Mouse (Mus musculus) embryo, embryonic 11.5 days (tissue): ENCODE measurements around the gene Olfr1373.
"Not testable (repeated sequence)": the region's sequence is repeated elsewhere in the genome, so short reads cannot be mapped to it uniquely, and the experiment has no call there.

ENCODE experiments used
- DNase-seq: peaks from one replicate; pipeline ENCODE4 v3.0.0-alpha.2; 2012; ENCODE audit warnings: low read depth, low spot score

The Olfr1373 gene

DNA sequence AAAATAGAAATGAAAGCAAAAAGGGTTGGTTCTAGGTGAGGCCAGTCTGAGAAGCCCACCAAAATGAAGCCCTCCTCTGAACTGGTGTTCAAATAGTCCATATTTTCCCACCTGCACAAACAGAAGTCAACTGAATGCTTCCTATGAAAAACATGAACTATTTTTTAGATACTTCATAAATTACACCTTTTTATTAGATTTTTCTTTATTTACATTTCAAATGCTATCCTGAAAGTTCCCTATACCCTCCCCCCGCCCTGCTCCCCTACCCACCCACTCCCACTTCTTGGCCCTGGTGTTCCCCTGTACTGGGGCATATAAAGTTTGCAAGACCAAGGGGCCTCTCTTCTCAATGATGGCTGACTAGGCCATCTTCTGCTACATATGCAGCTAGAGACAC lies at the start of gene Olfr1373:
Gene Olfr1373 (minus strand): TSS at position 101 of the 400 bp plus-strand sequence.
- DNase-seq, result not testable (repeated sequence)

DNA sequence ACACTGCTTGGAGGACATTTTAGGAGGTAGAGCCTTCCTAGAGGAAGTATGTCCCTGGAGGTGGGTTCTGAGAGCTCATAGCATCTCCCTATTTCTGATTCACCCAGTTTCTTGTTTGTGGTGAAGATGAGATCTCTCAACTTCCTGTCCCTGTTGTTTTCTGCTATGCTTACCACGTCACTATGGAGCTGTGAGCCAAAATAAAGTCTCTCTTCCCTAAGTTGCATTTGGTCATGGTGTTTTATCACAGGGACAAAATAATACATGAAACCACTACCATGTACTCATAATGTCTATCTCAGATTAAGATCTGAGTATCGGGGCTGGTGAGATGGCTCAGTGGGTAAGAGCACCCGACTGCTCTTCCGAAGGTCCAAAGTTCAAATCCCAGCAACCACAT lies 35.3 kb upstream of the Olfr1373 start:
- not testable (repeated sequence) for DNase-seq

DNA sequence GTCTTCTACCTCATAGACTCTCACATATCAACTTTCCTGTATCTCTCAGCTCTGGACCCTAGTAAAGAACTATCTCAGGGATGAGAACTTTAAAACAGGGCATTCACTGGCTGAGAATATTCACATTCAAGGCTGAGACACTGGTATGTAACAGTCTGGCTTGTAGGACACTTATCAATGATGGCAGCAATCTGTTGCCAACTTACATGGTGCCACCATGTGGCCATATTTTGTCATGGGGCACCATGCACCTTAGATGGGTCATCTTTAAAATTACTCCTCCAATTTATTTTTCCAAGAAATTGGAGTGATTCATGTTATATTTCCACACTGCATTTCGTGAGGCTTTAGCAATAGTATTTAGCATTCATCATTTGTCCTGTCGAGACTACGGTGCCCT lies 34.6 kb upstream of the Olfr1373 start:
- DNase-seq, result not testable (repeated sequence)

DNA sequence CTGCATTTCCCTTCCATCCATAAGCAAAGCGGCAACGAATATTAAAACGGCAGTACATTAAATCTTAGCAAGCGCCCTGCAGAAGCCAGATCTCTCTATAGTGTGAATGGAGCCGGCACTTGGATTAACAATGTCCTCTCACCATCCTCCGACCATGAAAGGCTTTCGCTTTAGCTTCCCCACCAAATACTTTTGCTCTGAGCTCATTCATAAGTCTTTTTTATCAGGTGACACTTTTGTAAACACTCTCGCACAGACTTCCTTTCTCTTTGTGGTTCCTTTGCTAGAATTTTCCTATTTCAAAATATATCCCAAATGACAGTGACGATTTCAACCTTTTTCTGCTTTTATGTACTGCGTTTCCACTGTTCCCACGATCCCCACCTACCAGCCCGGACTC lies 23.1 kb upstream of the Olfr1373 start:
- no peak for DNase-seq

DNA sequence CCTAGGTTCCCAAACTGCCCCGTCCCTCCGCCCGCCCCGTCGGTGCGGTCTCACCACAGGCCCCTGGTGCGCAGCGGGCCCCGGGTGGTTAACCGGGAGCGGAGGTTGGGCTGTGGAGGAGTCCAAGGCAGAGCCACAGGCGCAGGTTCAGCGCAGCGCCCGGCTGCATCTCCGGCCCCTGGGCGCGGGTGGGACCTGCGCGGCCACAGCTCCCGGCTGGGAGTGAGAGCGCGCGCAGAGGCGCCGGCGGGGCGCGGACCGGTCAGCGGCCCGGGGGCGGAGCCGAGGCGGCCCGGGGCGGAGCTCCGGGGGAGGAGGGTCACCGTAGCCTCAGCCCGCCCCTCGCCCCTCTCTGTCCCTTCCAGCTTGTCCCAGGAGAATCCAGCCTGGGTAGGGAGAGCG lies 22.6 kb upstream of the Olfr1373 start:
- not testable (repeated sequence) for DNase-seq

DNA sequence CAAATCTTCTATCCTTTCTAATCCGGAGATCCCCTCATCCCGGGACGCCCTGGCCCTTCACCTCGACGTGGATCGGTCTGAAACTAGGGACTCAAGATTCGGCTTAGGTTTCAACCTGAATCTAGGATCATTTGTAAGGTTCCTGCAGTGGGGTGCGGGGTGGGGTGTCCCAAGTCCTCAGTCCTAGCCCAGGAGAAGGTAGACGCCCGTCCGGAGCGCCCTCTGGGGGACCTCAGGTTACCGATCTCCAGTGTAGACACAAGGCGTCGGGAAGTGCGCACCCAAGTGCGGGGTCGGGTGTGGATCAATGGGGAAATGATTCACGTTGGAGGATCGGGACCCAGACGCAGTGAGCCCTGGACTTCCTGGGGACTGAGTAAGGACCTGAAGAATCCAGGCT lies 21.8 kb upstream of the Olfr1373 start:
- DNase-seq, result no peak

DNA sequence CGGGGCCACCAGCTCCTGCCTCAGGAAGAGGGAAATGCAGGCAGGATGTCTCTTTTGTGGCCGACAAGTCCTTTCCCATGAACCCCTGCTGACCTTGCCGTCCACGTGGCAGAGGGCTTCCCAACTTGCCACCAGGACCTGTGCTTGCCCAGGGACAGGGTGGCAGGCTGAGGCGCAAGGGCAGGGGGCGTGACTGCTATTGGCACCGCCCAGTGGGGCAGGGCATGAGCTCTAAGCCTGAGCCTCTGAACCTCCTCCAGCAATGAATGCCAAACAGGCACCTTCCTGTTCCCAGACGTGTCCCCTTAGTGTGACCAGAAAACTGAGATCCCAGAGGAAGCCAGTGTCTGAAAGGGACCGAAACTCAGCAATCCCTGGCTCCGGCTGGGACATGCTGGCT lies 18.6 kb upstream of the Olfr1373 start:
- DNase-seq, result no peak

DNA sequence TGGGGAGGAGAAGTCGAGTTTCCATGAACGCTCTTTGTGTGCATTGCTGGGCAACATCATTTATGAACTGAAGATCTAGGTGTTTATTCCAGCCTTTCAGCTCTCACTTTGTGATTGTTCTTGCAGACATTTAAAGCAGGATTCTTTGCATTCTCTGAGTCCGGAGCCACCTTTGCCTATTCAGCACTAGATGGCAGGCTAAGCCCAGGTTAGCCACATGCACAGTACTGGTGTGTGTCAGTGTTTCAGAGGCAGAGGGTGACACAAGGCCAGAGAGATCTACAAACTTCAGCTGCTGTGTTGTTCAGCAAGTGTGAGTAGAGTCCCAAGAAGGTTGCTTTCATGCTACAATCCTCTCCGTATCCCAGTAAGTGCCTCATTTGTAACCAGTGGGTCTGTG lies 1.7 kb downstream of the Olfr1373 start:
- not testable (repeated sequence) for DNase-seq

DNA sequence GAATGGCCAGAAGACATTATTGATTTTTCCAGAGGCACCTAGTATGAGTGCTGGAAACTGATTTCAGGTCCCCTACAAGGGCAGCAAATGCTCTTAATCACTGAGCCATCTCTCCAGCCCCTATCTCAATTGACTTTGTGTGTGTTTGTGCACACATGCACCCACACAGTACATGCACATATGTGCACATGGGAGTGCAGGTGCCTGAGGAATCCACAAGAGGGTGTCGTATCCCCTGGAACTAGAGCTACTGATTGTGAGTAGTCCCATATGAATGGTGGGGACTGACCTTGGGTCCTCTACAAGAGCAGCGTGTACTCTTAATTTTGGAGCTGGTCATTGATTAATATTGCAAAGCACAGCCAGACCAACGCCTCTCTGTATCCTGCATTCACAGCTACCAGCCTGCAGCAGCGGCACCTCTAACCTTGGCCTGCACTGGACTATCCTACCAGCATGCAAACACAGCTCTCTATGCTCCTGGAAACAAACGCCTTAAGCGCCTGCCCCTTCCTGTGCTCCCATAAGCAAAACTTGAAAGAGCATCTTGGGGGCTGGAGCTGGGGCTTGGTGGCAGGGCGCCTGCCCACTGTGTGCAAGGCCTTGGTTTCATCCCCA lies 14.8 kb downstream of the Olfr1373 start:
- no peak for DNase-seq

DNA sequence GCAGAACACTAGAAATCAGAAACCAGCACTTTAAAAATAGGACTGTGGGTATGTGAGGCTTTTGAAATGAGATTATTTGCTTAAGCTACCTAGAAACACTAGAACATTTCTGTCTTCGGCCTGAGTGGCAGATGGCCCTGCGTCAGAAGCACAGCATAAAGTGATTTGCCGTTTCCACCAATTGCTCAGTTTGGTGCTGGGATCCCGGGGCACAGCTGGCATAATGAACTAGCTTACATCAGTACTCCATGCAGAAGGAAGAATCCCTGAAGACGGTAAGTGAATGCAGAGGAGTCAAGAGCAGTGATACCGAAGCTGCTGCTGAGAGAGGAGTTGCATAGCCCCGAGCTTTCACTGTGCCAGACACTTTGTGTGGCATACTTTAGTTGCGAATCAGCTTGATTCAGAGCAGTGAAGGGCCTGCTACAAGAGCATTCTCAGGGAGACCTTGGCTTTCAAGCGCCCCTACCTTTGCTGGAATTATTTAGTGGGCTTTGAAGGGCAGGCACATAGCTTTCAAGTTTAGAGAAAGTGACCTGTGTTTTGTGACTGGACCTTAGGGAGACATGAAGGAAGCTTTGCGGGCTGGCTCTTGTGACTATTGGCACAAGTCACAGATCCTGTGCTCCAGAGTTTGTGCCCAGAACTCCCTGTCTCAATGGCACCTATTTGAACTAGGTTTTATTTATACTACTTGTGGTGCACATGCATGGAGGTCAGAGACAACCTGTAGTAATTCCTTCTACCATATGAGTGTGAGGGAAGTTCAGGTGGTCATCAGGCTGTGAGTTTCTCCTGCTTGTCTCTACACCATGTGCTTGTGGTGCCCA lies 15.5 kb downstream of the Olfr1373 start:
- no peak for DNase-seq

DNA sequence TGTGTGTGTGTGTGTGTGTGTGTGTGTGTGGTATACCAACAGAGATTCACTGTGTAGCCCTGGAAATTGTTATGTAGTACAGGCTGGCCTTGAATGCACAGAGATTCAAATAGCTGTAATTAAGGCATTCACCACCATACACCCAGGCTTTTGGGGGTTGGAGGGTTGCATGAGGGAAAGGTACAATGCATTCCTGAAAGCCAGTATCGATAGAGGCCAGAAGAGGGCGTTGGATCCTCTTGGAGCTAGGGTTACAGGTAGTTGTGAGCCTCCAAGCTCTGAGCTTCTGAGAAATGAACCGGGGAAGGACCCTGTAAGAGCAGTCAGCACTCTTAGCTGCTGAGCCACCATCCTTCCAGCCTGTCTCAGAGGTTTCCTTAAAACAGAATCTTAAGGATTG lies 16.2 kb downstream of the Olfr1373 start:
- DNase-seq, result no peak

DNA sequence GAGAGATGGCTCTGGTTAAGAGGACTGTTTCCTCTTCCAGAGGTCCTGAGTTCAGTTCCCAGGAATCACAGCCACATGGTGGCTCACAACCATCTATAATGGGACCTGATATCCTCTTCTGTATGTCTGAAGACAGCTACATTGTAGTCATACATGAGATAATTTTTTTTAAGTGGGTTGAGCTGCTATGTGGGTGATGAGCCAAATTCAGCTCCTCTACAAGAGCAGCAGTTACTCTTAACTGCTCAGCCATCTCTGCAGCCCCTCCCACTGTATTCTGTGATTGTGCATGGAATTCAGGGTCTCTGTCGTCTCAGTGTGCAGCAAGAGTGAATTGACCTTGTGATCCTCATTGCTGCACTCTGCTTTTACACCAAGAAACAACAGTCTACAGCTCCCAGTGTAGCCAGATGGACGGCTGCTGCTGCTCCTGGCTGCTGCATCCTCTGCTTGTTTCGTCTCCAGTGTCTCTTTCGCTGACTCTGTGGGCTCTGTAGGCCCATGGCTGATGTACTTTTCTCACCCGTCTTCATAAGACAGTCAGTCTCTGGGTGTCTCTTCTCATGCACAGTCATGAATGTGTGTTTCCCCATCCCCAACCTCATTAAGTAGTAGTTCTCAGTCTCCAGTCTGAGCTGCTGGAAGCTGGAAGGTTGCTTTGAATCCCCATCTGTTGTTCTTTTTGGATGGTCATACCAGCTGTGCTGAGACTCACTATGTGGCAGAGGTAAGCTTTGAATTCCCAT lies 16.8 kb downstream of the Olfr1373 start:
- DNase-seq, result no peak

DNA sequence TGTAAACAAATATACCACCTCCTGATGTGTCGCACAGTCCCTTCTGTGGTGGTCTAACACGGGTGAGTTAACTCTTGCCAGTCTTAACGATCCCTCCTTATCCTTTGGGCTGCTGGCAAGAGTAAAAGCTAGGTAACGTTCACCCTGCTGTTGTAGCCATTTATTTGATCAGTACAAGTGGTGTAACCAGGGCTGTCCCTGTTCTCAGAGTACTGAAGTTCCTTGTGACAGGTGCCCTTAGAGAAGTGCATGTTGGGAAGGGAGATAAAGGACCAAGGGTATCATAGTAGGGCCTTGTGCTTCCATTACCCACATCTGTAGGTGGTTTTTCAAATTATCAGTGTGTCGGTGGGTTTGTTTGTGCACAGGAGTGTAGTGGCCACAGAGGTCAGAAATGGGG lies 17.6 kb downstream of the Olfr1373 start:
- DNase-seq, result no peak

DNA sequence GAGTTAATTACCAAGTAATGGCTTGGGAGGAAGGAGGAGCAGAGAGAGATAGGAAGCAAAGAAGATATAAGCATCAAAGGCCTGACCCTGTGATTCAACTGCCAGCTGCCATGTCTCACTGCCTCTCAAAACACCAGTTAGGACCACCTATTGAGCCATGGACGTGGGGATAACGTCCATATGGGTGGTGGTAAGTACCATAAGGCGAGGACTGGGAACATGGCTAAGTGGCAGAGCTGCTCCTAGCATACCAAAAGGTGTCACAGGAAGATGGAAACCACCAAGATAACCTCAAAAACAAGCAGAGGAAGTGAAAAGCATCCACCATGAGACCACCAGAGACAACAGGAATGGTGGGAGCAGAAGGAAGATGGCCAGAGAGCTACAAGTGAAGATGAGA lies 18.2 kb downstream of the Olfr1373 start:
- DNase-seq, result no peak

DNA sequence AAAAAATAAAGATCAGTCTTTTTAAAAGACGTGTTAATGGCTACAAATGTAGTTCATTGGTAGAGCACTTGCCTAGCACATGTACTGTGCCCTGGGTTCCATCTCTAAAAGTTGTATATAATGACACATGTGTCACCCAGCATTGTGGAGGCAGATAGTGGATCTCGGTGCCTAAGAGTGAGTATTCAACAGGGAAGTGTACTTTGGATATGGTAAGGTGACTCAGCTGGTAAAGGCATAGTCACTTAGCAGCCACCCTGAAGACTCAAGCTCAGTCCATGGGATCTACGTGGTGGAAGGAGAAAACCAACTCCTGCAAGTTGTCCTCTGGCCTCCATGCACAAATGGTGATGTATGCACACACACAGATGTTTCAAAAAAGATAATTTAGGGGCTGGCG lies 20.9 kb downstream of the Olfr1373 start:
- no peak for DNase-seq

DNA sequence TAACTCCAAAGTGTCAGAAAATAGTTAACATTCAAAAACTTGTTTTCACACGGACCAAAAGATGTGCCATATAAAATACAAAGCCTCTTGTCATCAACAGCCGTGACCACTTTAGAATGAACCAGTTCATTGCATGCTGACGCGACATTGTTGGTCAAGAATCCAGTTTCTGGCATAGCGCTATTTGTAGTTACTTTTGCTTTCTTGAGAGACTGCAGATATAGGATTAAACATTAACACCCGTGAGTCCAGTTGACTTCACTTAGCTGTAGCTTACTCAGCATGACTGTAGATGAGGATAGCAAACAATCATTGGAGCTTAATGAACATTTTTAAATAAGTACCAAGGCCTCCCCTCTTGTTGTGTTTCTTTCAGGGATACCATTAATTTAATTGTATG lies 23.3 kb downstream of the Olfr1373 start:
- DNase-seq, result no peak

DNA sequence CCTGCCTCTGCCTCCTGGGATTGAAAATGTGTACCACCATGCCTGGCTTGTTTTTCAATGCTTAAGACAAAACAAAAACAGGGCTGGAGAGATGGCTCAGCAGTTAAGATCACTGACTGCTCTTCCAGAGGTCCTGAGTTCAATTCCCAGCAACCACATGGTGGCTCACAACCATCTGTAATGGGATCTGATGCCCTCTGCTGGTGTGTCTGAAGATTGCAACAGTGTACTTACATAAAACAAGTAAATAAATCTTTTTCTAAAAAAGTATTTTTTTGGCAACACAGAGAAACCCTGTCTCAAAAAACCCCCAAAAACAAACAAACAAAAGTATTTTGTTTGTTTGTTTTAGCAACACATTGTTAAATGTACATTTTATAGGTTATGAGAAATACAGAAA lies 24.9 kb downstream of the Olfr1373 start:
- not testable (repeated sequence) for DNase-seq

DNA sequence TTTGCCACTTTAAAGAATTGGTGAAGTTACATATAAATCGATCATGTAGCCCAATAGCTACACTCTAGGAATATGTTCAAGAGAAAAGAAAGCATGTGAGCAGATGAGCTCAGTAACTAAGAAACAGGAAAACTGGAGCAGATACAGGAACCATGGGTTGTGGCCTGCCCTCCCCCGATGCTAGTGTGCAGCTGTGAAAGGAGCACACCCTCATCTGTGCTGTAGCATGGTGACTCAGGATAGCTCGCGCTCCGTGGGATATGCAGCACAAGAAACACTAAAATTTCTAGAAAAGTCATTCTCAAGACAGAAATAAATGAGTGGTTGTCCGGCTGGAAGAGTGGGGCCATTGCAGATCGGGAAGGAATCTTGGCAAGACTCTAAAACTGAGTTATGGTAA lies 28.2 kb downstream of the Olfr1373 start:
- no peak for DNase-seq

DNA sequence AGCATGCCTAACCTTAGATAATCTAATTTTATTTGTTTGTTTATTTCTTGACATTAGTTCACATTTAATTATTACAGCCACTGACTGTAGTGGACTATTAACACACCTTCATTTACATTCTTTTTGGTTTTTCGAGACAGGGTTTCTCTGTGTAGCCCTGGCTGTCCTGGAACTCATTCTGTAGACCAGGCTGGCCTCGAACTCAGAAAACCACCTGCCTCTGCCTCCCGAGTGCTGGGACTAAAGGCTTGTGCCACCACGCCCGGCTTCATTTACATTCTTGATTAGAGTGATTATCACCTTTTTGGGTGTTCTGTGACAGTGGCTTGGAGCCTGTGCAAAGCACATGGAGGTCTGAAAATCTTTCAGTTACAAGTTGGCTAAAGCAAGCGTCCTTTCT lies 29.2 kb downstream of the Olfr1373 start:
- DNase-seq, result not testable (repeated sequence)

DNA sequence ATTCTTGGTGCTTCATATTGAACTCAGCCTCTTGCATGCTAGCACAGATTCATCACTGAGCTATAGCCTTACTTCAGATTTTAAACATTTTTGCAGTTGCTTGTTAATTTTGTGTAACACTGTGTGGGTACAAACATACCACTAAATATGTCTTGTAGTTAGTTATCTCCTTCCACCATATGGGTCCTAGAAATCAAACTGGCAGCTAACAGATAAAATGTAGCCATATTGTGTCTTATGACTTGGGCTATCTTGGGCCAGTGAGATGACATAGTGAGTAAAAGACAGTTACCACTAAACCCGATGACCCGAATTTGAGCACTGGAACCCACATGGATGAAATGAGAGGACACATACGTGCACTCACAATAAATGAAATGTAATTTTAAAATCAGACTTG lies 29.8 kb downstream of the Olfr1373 start:
- DNase-seq, result no peak

DNA sequence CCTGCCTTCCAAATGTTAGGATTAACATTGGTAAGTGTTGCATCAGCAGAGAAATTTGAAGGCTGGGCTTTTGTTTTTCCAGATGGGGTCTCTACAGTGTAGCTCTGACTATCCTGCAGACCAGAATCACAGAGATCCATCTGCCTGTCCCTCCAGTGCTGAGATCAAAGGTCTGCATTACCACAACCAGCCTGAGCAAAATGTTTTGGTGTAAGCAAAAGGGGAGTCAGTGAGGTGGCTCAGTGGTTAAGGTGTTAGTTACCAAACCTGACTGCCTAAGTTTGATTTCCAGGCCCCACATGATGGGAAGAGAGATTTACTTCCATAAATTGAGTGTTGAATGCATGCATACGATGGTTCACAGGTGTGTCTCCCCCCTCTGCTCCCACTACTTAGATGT lies 35.9 kb downstream of the Olfr1373 start:
- no peak for DNase-seq

DNA sequence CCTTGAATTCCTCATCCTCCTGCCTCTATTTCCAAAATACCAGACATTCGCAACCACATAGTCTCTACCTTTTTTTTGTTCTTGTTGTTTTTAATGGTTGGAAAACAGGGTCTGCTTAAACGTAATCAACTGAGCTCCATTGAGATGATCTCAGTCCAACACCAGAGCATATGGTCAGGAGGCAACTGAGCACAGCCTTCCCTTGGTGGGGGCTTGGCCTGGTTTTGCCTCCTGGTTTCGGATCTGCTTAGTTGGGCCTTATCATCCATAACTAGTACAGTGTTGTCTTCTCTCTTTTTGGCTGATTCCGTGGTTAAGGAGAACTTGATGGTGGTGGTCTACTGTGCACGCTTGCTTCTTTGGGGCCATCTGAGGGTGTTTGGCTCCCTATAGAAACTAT lies 36.5 kb downstream of the Olfr1373 start:
- no peak for DNase-seq

DNA sequence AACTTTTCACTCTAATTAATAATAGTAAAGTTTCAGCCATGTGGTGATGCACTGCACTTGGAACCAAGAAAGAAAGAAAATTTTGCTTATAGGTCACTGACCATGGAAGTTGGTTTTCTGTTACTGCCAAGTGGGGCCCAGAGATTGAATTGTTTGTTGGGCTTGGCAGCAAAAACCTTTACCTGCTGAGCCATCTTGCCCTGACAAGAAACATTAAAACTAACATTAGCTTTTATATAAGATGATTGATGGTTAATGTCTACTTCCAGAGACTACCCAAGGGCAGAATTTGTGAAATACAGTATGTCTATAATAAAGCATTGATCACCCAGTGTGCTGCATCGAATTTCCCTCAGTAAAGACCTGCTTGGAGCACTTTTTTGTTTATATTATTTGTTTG lies 38.9 kb downstream of the Olfr1373 start:
- DNase-seq, result no peak
